Mouse (Mus musculus) neural tube, embryonic 14.5 days (tissue): Measurements from ENCODE around the gene Wdr93. TPM values are rescaled to one million over a fixed set of nuclear protein-coding genes. Genes with fewer than 3 reads are reported as not detected.

Experiments used
- ATAC-seq: fragments of 200-750 bp; cut with Nextera tagmentation; 2 replicates; pipeline ENCODE4 v1.8.0; 2017; ENCODE audit warnings: low read depth, mild to moderate bottlenecking, moderate TSS enrichment, moderate library complexity
- H3K27ac ChIP-seq: fragments of 300-500 bp; sonication (generic); 2 replicates; pipeline ENCODE4 v1.5.1; 2014; ENCODE audit warnings: low read depth, mild to moderate bottlenecking, control low read depth, low read length, moderate library complexity, mixed read lengths
- H3K27me3 ChIP-seq: fragments of 300-500 bp; sonication (generic); 2 replicates; pipeline ENCODE4 v1.6.1; 2014; ENCODE audit warnings: low read length; ENCODE audit not compliant: control insufficient read depth, insufficient read depth
- H3K36me3 ChIP-seq: fragments of 300-500 bp; sonication (generic); 2 replicates; pipeline ENCODE4 v1.6.1; 2014; ENCODE audit warnings: low read length, mixed read lengths; ENCODE audit not compliant: control insufficient read depth, insufficient read depth
- H3K4me1 ChIP-seq: fragments of 300-500 bp; sonication (generic); 2 replicates; pipeline ENCODE4 v1.6.1; 2014; ENCODE audit warnings: low read length; ENCODE audit not compliant: control insufficient read depth, insufficient read depth
- H3K4me2 ChIP-seq: fragments of 300-500 bp; sonication (generic); 2 replicates; pipeline ENCODE4 v1.6.1; 2014; ENCODE audit warnings: mild to moderate bottlenecking, low read depth, low read length, control low read depth
- H3K4me3 ChIP-seq: fragments of 300-500 bp; sonication (generic); 2 replicates; pipeline ENCODE4 v1.5.1; 2014; ENCODE audit warnings: low read depth, low read length, control low read depth, mixed read lengths
- H3K9ac ChIP-seq: fragments of 300-500 bp; sonication (generic); replicated peaks from 2 replicates; pipeline ENCODE4 v1.6.1; 2014; ENCODE audit warnings: low read depth, mild to moderate bottlenecking, control low read depth, low read length, mixed read lengths
- H3K9me3 ChIP-seq: fragments of 300-500 bp; sonication (generic); 2 replicates; pipeline ENCODE4 v1.6.1; 2016; ENCODE audit warnings: low read length; ENCODE audit not compliant: control insufficient read depth
- WGBS: fragments of 180-500 bp; shearing (Covaris S2); extraction: QIAGEN DNeasy Blood & Tissue Kit; methylation state at CpG from one replicate; pipeline ENCODE4 v1.1.7; 2014; 5-methylcytosine and 5-hydroxymethylcytosine counted together
- polyA plus RNA-seq: library from polyadenylated mRNA; unstranded; fragments of >200 nt; fragmentation: Nextera tagmentation; extraction: Ambion mirVana; gene quantifications from 2 replicates; pipeline ENCODE4 v1.2.1, GENCODE M21; 2014

Wdr93 gene
- polyA plus RNA-seq = 0.08 and 0.12 TPM in 2 replicates

GRCm38 (mm10) chr7:79742659-79743536 is at the start of gene Wdr93, which contains the start of gene Pex11a:
Gene Wdr93 (plus strand): TSS chr7:79743163.
Gene Pex11a (minus strand): TSS chr7:79743131.
- Histone ChIP-seq H3K9ac (peak within 1 kb of the TSS; percentile 53), H3K27ac (no peak within 1 kb of the TSS), H3K9me3 (no peaks in the 10 kb centered on the region), H3K36me3 (no peaks in the 10 kb centered on the region), H3K27me3 (no peaks in the 10 kb centered on the region), H3K4me1 (peaks cover 6% of the 10 kb centered on the region; the same call in 1 of the 2 replicates), H3K4me2 (peak within 1 kb of the TSS; percentile 93), H3K4me3 (peak within 1 kb of the TSS; percentile 51)
- peak; percentile 90 for ATAC-seq
- WGBS = 3% methylated on average over 46 of the region's 46 CpGs

DNA sequence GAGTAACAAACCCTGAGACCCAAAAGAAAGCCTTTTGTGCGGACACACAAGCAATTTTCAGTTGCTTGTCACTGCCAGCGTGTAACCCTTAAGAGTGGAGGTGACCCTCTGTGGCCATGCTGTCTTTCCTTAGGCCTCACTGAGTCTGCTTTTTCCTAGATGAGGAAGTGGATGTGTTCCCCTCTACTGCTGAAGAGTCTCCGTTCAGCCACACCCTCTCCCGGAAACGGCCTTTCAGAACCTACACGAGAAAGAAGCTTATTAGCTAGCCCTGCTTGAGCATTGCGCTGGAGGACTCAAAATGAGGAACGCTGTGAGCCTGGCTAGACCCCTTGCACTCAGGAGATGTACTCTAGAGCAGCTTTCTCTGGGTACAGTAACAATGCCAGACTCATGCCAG is 46.5 kb upstream of the Wdr93 start:
- Histone ChIP-seq H3K27me3 (no peaks in the 10 kb centered on the region), H3K36me3 (no peaks in the 10 kb centered on the region), H3K4me2 (no peak overlapping the region), H3K9ac (no peak overlapping the region), H3K4me1 (no peaks in the 10 kb centered on the region), H3K4me3 (no peak overlapping the region), H3K27ac (no peak overlapping the region), H3K9me3 (no peaks in the 10 kb centered on the region)
- no peak for ATAC-seq
- WGBS = 89% methylated on average over 8 of the region's 8 CpGs

GRCm38 (mm10) chr7:79702755-79703154 is 40.2 kb upstream of the Wdr93 start:
- WGBS = 86% methylated on average over 16 of the region's 16 CpGs
- no peaks in the 10 kb centered on the region for H3K36me3 ChIP-seq

DNA sequence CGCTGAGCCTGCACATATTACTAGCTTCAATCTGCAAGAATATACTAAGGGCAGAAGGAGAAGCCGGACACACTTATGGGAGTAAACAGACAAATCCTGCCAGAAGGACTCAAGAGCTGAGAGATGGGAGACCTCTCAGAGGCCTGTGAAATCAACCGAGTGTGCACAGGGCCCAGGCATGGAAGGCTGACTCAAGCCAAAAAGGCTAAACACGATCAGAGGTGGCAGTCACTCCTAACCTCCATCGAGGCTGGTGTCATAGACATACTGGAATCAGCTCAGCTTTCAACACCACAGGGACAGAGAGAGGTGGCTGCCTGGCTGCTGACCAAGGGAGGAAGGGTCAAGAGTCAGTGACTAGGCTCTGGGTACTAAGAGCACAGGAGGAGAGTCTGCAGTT is 37.8 kb upstream of the Wdr93 start:
- H3K27me3 ChIP-seq = no peaks in the 10 kb centered on the region
- ATAC-seq = no peak
- no peak overlapping the region for H3K4me2 ChIP-seq
- no peak overlapping the region for H3K4me3 ChIP-seq
- H3K9ac ChIP-seq = no peak overlapping the region
- H3K9me3 ChIP-seq = no peaks in the 10 kb centered on the region
- H3K4me1 ChIP-seq = no peaks in the 10 kb centered on the region
- 91% methylated on average over 5 of the region's 5 CpGs for WGBS
- H3K36me3 ChIP-seq = no peaks in the 10 kb centered on the region
- no peak overlapping the region for H3K27ac ChIP-seq

More at GRCm38 (mm10) chr7:79702755-79703154, 40.2 kb upstream of the Wdr93 start:
- Histone ChIP-seq H3K9ac (no peak overlapping the region), H3K9me3 (no peaks in the 10 kb centered on the region), H3K4me1 (no peaks in the 10 kb centered on the region), H3K27ac (no peak overlapping the region), H3K4me3 (no peak overlapping the region), H3K4me2 (no peak overlapping the region), H3K27me3 (no peaks in the 10 kb centered on the region)
- ATAC-seq = no peak

GRCm38 (mm10) chr7:79710130-79710607 is 32.8 kb upstream of the Wdr93 start:
- peak overlapping the region; percentile 43 for H3K4me3 ChIP-seq
- no peak overlapping the region for H3K27ac ChIP-seq
- peak overlapping the region; percentile 53 for H3K9ac ChIP-seq
- H3K4me1 ChIP-seq = 0 out of 2 replicates have a peak, but pooled peaks cover 4% of the 10 kb centered on the region
- peak overlapping the region; percentile 63 for H3K4me2 ChIP-seq
- no peaks in the 10 kb centered on the region for H3K27me3 ChIP-seq
- H3K9me3 ChIP-seq = no peaks in the 10 kb centered on the region
- peak; percentile 89 for ATAC-seq
- WGBS = under 1% methylated on average over 55 of the region's 55 CpGs
- H3K36me3 ChIP-seq = no peaks in the 10 kb centered on the region

GRCm38 (mm10) chr7:79710831-79711230 is 32.1 kb upstream of the Wdr93 start:
- 30% methylated on average over 17 of the region's 17 CpGs for WGBS
- Histone ChIP-seq H3K27ac (no peak overlapping the region), H3K36me3 (no peaks in the 10 kb centered on the region), H3K27me3 (no peaks in the 10 kb centered on the region), H3K9me3 (no peaks in the 10 kb centered on the region), H3K4me2 (peak overlapping the region; percentile 63), H3K4me1 (0 out of 2 replicates have a peak, but pooled peaks cover 8% of the 10 kb centered on the region), H3K4me3 (peak overlapping the region; percentile 43), H3K9ac (peak overlapping the region; percentile 53)
- ATAC-seq = no peak

DNA sequence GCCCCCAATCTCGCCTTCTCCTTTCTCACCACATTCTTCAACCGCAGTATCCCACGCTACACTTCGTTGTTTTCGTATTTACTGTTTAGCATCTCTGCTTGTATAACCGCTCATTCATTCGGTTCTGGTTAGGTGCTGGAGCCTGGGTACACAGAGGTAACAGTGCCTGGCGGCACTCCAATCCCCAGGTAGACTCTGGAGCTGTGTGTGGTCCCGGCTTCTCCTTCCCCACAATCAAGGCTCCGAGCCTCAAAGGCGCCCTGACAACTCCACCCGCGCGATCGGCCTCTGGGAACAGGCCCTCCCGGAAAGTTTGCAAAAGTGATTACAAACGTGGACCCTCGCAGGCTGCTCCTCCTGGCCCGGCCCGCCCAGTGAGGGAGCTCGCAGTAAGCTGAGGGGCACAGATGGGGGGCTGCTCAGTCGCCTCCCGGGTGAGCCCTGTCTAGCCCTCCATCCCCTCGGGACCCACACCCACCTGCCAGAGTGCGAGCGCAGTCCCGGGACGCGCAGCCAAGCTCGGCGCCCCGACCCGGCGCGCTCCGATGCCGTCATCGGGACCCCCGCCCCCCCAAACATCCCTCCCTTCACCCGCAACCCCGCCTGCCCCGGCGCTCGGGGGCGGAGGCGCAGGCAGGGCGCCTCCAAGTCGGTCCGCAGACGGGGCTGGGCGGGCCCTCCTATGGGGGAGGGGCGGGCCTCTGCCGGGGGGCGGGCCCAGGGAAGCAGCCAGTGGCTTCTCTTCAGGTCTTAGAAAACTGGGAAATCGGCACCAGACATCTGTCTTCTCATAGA is 27.6 kb upstream of the Wdr93 start, which contains the start of gene Kif7:
TSS of gene Kif7 (minus strand) at position 534 of the 795 bp plus-strand sequence.
- WGBS = under 1% methylated on average over 52 of the region's 55 CpGs
- Histone ChIP-seq H3K9me3 (no peaks in the 10 kb centered on the region), H3K27me3 (no peaks in the 10 kb centered on the region), H3K9ac (peak within 1 kb of the TSS; percentile 57), H3K4me1 (0 out of 2 replicates have a peak, but pooled peaks cover 8% of the 10 kb centered on the region), H3K36me3 (no peaks in the 10 kb centered on the region), H3K4me2 (peak within 1 kb of the TSS; percentile 77), H3K4me3 (peak within 1 kb of the TSS; percentile 44), H3K27ac (0 out of 2 replicates have a peak within 1 kb of the TSS, but pooled peaks have one; percentile 22)
- ATAC-seq = peak; percentile 85

DNA sequence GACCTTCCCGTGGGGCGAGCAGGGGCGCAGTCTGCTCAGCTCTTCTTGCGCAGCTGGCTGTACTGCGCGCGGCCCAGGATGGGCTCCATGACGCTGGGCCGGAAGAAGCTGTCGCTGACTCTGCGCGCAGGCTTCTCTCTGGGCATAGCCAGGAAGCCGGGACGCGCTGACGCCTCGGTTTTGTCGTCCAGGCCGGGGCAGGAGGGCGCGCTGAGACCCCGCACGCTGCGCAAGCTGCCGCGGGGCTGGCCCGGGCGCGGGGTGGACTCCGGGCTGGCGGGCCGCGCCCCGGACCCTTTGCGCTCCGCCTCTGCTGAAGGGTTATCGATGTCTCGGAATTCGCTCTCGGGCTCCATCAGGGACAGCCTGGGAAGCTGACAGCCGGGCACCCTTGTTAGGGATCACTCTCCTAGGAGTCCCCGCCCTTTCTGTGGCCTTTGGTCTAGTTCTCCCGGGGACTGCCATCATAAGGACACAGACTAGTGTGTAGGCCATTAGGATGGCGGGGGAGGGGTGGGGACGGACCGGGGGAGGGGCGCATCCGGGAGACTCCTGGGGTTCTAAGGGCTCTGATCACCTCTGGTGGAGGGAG is 21.5 kb upstream of the Wdr93 start:
- peak; percentile 77 for ATAC-seq
- Histone ChIP-seq H3K4me3 (peak overlapping the region; percentile 45), H3K27ac (0 out of 2 replicates have a peak overlapping the region, but pooled peaks have one; percentile 6), H3K36me3 (no peaks in the 10 kb centered on the region), H3K9me3 (no peaks in the 10 kb centered on the region), H3K9ac (peak overlapping the region; percentile 63), H3K4me2 (peak overlapping the region; percentile 56), H3K27me3 (peaks cover 3% of the 10 kb centered on the region; the same call in 1 of the 2 replicates), H3K4me1 (no peaks in the 10 kb centered on the region)
- under 1% methylated on average over 48 of the region's 48 CpGs for WGBS
